Mouse (Mus musculus) embryonic facial prominence, embryonic 14.5 days (tissue): ENCODE results near the gene Grin3b. TPM values are rescaled to one million over a fixed set of nuclear protein-coding genes. Genes with fewer than 3 reads are reported as not detected.

ENCODE experiments used
- ATAC-seq: fragments of 200-750 bp; cut with Nextera tagmentation; 2 replicates; pipeline ENCODE4 v1.8.0; 2017; ENCODE audit warnings: low read depth, moderate number of reproducible peaks, moderate TSS enrichment
- DNase-seq: peaks from one replicate; pipeline ENCODE4 v3.0.0-alpha.2; 2015; ENCODE audit warnings: low spot score
- H3K27ac ChIP-seq: fragments of 300-500 bp; sonication (generic); replicated peaks from 2 replicates; pipeline ENCODE4 v1.5.1; 2014; ENCODE audit warnings: low read depth, mild to moderate bottlenecking, low read length, moderate library complexity
- H3K27me3 ChIP-seq: fragments of 300-500 bp; sonication (generic); replicated peaks from 2 replicates; pipeline ENCODE4 v1.6.1; 2014; ENCODE audit warnings: low read length; ENCODE audit not compliant: control insufficient read depth, insufficient read depth
- H3K36me3 ChIP-seq: fragments of 300-500 bp; sonication (generic); 2 replicates; pipeline ENCODE4 v1.6.1; 2014; ENCODE audit warnings: low read length, mixed read lengths; ENCODE audit not compliant: control insufficient read depth, insufficient read depth
- H3K4me1 ChIP-seq: fragments of 300-500 bp; sonication (generic); 2 replicates; pipeline ENCODE4 v1.6.1; 2014; ENCODE audit warnings: antibody characterized with exemption, low read length; ENCODE audit not compliant: control insufficient read depth, insufficient read depth
- H3K4me2 ChIP-seq: fragments of 300-500 bp; sonication (generic); 2 replicates; pipeline ENCODE4 v1.6.1; 2014; ENCODE audit warnings: low read depth, mild to moderate bottlenecking, low read length, moderate library complexity, mixed read lengths
- H3K4me3 ChIP-seq: fragments of 300-500 bp; sonication (generic); 2 replicates; pipeline ENCODE4 v1.5.1; 2014; ENCODE audit warnings: low read depth, mild to moderate bottlenecking, low read length
- H3K9ac ChIP-seq: fragments of 300-500 bp; sonication (generic); 2 replicates; pipeline ENCODE4 v1.6.1; 2014; ENCODE audit warnings: low read depth, mild to moderate bottlenecking, low read length, moderate library complexity, mixed read lengths
- H3K9me3 ChIP-seq: fragments of 300-500 bp; sonication (generic); 2 replicates; pipeline ENCODE4 v1.6.1; 2016; ENCODE audit warnings: low read length; ENCODE audit not compliant: control insufficient read depth
- WGBS: fragments of 180-500 bp; shearing (Covaris S2); extraction: QIAGEN DNeasy Blood & Tissue Kit; methylation state at CpG from one replicate; pipeline ENCODE4 v1.1.7; 2014; 5-methylcytosine and 5-hydroxymethylcytosine counted together
- polyA plus RNA-seq: library from polyadenylated mRNA; unstranded; fragments of >200 nt; fragmentation: Nextera tagmentation; extraction: Ambion mirVana; gene quantifications from 2 replicates; pipeline ENCODE4 v1.2.1, GENCODE M21; 2014

The Grin3b gene
- polyA plus RNA-seq, 1 experiment from 2014 or later = 0.56 TPM

- no peak overlapping the region for H3K9ac ChIP-seq
- ATAC-seq (no peak), DNase-seq (no peak)
- peaks cover 44% of the 10 kb centered on the region for H3K27me3 ChIP-seq
- H3K9me3 ChIP-seq = peaks cover 16% of the 10 kb centered on the region
- H3K4me2 ChIP-seq = no peak overlapping the region
- peaks cover 21% of the 10 kb centered on the region; the same call in 1 of the 2 replicates for H3K36me3 ChIP-seq
- no peak overlapping the region for H3K27ac ChIP-seq
- WGBS = 87% methylated on average over 6 of the region's 6 CpGs
- H3K4me3 ChIP-seq = no peak overlapping the region
- H3K4me1 ChIP-seq = no peaks in the 10 kb centered on the region
Measured at GRCm38 (mm10) chr10:80011740-80012139, 41.2 kb downstream of the Grin3b start.

GRCm38 (mm10) chr10:80013609-80014008 is 43.1 kb downstream of the Grin3b start:
- Histone ChIP-seq H3K27ac (no peak overlapping the region), H3K4me1 (no peaks in the 10 kb centered on the region), H3K27me3 (peaks cover 44% of the 10 kb centered on the region), H3K4me2 (no peak overlapping the region), H3K9me3 (peaks cover 16% of the 10 kb centered on the region), H3K9ac (0 out of 2 replicates have a peak overlapping the region, but pooled peaks have one; percentile 25), H3K36me3 (peaks cover 21% of the 10 kb centered on the region; the same call in 1 of the 2 replicates), H3K4me3 (no peak overlapping the region)
- ATAC-seq = no peak
- no peak for DNase-seq
- 26% methylated on average over 25 of the region's 25 CpGs for WGBS

- DNase-seq = no peak
- peaks cover 16% of the 10 kb centered on the region for H3K9me3 ChIP-seq
- H3K27me3 ChIP-seq = peaks cover 44% of the 10 kb centered on the region
- 24% methylated on average over 26 of the region's 28 CpGs for WGBS
- H3K4me3 ChIP-seq = no peak overlapping the region
- no peak; the same call in 1 of the 2 replicates for ATAC-seq
- peaks cover 17% of the 10 kb centered on the region; the same call in 1 of the 2 replicates for H3K36me3 ChIP-seq
- H3K4me1 ChIP-seq = 0 out of 2 replicates have a peak, but pooled peaks cover 7% of the 10 kb centered on the region
- H3K27ac ChIP-seq = no peak overlapping the region
- no peak overlapping the region for H3K9ac ChIP-seq
- no peak overlapping the region for H3K4me2 ChIP-seq
Measured at GRCm38 (mm10) chr10:80014484-80015290, 44.2 kb downstream of the Grin3b start.

- Histone ChIP-seq H3K4me2 (no peak overlapping the region), H3K36me3 (0 out of 2 replicates have a peak, but pooled peaks cover 11% of the 10 kb centered on the region), H3K4me1 (0 out of 2 replicates have a peak, but pooled peaks cover 9% of the 10 kb centered on the region), H3K4me3 (no peak overlapping the region), H3K27me3 (peaks cover 44% of the 10 kb centered on the region), H3K9me3 (peaks cover 10% of the 10 kb centered on the region), H3K27ac (no peak overlapping the region), H3K9ac (no peak overlapping the region)
- ATAC-seq = no peak
- WGBS = 74% methylated on average over 10 of the region's 10 CpGs
- DNase-seq = no peak
Measured at GRCm38 (mm10) chr10:80015583-80015982, 45.1 kb downstream of the Grin3b start.

- Histone ChIP-seq H3K36me3 (0 out of 2 replicates have a peak, but pooled peaks cover 2% of the 10 kb centered on the region), H3K4me2 (no peak within 1 kb of the TSS), H3K4me3 (no peak within 1 kb of the TSS), H3K9ac (no peak within 1 kb of the TSS), H3K27ac (no peak within 1 kb of the TSS), H3K9me3 (peaks cover under 1% of the 10 kb centered on the region; the same call in 1 of the 2 replicates), H3K27me3 (peaks cover 44% of the 10 kb centered on the region), H3K4me1 (0 out of 2 replicates have a peak, but pooled peaks cover 9% of the 10 kb centered on the region)
- DNase-seq (no peak), ATAC-seq (no peak)
- 70% methylated on average over 9 of the region's 11 CpGs for WGBS
Measured at GRCm38 (mm10) chr10:80016511-80016910, 46.0 kb downstream of the Grin3b start, which contains the start of gene Arhgap45. Arhgap45 (plus strand) TSS chr10:80016653.

GRCm38 (mm10) chr10:80016931-80017330 is 46.4 kb downstream of the Grin3b start:
- Histone ChIP-seq H3K36me3 (no peaks in the 10 kb centered on the region), H3K4me2 (no peak overlapping the region), H3K9ac (no peak overlapping the region), H3K4me1 (0 out of 2 replicates have a peak, but pooled peaks cover 9% of the 10 kb centered on the region), H3K4me3 (no peak overlapping the region), H3K27me3 (peaks cover 43% of the 10 kb centered on the region), H3K9me3 (no peaks in the 10 kb centered on the region), H3K27ac (no peak overlapping the region)
- 91% methylated on average over 10 of the region's 10 CpGs for WGBS
- DNase-seq (no peak), ATAC-seq (no peak)

- ATAC-seq (no peak), DNase-seq (no peak)
- 69% methylated on average over 3 of the region's 3 CpGs for WGBS
- Histone ChIP-seq H3K27me3 (peaks cover 39% of the 10 kb centered on the region), H3K9ac (no peak overlapping the region), H3K4me2 (no peak overlapping the region), H3K4me1 (0 out of 2 replicates have a peak, but pooled peaks cover 9% of the 10 kb centered on the region), H3K4me3 (no peak overlapping the region), H3K36me3 (no peaks in the 10 kb centered on the region), H3K9me3 (no peaks in the 10 kb centered on the region), H3K27ac (no peak overlapping the region)
Measured at GRCm38 (mm10) chr10:80017361-80017760, 46.8 kb downstream of the Grin3b start.

GRCm38 (mm10) chr10:80017771-80018170 is 47.3 kb downstream of the Grin3b start:
- no peak overlapping the region for H3K4me3 ChIP-seq
- H3K27ac ChIP-seq = no peak overlapping the region
- DNase-seq = no peak
- H3K4me2 ChIP-seq = no peak overlapping the region
- H3K27me3 ChIP-seq = peaks cover 35% of the 10 kb centered on the region
- no peaks in the 10 kb centered on the region for H3K36me3 ChIP-seq
- WGBS = 82% methylated on average over 14 of the region's 14 CpGs
- no peaks in the 10 kb centered on the region for H3K9me3 ChIP-seq
- H3K9ac ChIP-seq = no peak overlapping the region
- H3K4me1 ChIP-seq = 0 out of 2 replicates have a peak, but pooled peaks cover 9% of the 10 kb centered on the region
- ATAC-seq = no peak
